In genomic region chr7:71992526-71992925, GRCm38 (mm10) we compare ENCODE assay signal across 24 mouse cellular contexts.
DNase-seq lines count a peak whose midpoint lies in the region; ATAC-seq lines count a peak whose summit lies in the region.
"Had no signal": no experiment of that assay in that cellular context is flagged by ENCODE, and none has a peak within 500 bp of the region (broad histone marks: within the 10 kb centered on the region; RNA-seq: fewer than 3 reads in every experiment).

No protein-coding gene starts in this region.

- DNase-seq in kidney, adult 11 months, result peak; percentile 7
- DNase-seq in kidney, adult 18-20 months, result no peak
- DNase-seq in kidney, adult 9 months, result peak; percentile 57
- no peak for DNase-seq in thymus, postnatal 10 days (ENCODE audit: low spot score in 2 of 2)
- DNase-seq: adrenal gland, adult 8-10 months; adrenal gland, postnatal 14 days; adrenal gland, postnatal 36 days; B cell, adult 2 months; cerebellum, adult 11-12 months; cerebellum, adult 2 months; cerebellum, adult 9-10 months; cerebellum, postnatal 10 days; cerebellum, postnatal 25 days; forebrain, postnatal 0 days had no signal

- no peak overlapping the region for H3K4me2 ChIP-seq in kidney, embryonic 16.5 days (replicated peaks; ENCODE audit: low read depth, low read length)
- H3K4me2 ChIP-seq: embryonic facial prominence, embryonic 12.5 days; forebrain, embryonic 13.5 days; forebrain, embryonic 15.5 days had no signal

- H3K9me3 ChIP-seq in kidney, embryonic 16.5 days (ENCODE audit: low read length), result no peaks in the 10 kb centered on the region
- H3K9me3 ChIP-seq: embryonic facial prominence, embryonic 10.5 days; embryonic facial prominence, embryonic 12.5 days; forebrain, embryonic 13.5 days; forebrain, embryonic 15.5 days had no signal

- no peak overlapping the region for H3K4me3 ChIP-seq in kidney, embryonic 16.5 days (ENCODE audit: low read length)
- H3K4me3 ChIP-seq: embryonic facial prominence, embryonic 10.5 days; embryonic facial prominence, embryonic 12.5 days; forebrain, embryonic 13.5 days; forebrain, embryonic 15.5 days had no signal

- WGBS in kidney, embryonic 16.5 days, result 87% methylated on average over 3 of the region's 3 CpGs

- no peak overlapping the region for H3K9ac ChIP-seq in kidney, embryonic 16.5 days (replicated peaks; ENCODE audit: low read length)
- H3K9ac ChIP-seq: embryonic facial prominence, embryonic 12.5 days; forebrain, embryonic 13.5 days; forebrain, embryonic 15.5 days; forebrain, postnatal 0 days had no signal

- H3K4me1 ChIP-seq in kidney, embryonic 16.5 days (ENCODE audit: insufficient read depth, low read length), result no peaks in the 10 kb centered on the region
- H3K4me1 ChIP-seq: embryonic facial prominence, embryonic 10.5 days; embryonic facial prominence, embryonic 12.5 days; forebrain, embryonic 13.5 days; forebrain, embryonic 15.5 days had no signal

- no peaks in the 10 kb centered on the region for H3K27me3 ChIP-seq in kidney, embryonic 16.5 days (ENCODE audit: insufficient read depth, low read length)
- H3K27me3 ChIP-seq: CH12.LX; embryonic facial prominence, embryonic 12.5 days; forebrain, embryonic 13.5 days; forebrain, embryonic 15.5 days; Patski had no signal

- no peak for ATAC-seq in kidney, embryonic 16.5 days (ENCODE audit: low FRiP score, low TSS enrichment)
- ATAC-seq: activated CD4-positive, CD25-positive, alpha-beta regulatory T cell, adult 4 months; CD4-positive, CD25-positive, alpha-beta regulatory T cell, adult 4 months; forebrain, embryonic 13.5 days; forebrain, embryonic 15.5 days; forebrain, postnatal 0 days; Patski had no signal

- no peaks in the 10 kb centered on the region for H3K36me3 ChIP-seq in kidney, embryonic 16.5 days (ENCODE audit: insufficient read depth, low read length)
- H3K36me3 ChIP-seq: embryonic facial prominence, embryonic 10.5 days; embryonic facial prominence, embryonic 12.5 days; forebrain, embryonic 15.5 days; G1E had no signal

- H3K27ac ChIP-seq in kidney, embryonic 16.5 days (ENCODE audit: low read length), result no peak overlapping the region
- H3K27ac ChIP-seq: embryonic facial prominence, embryonic 10.5 days; embryonic facial prominence, embryonic 12.5 days; forebrain, embryonic 13.5 days; forebrain, embryonic 15.5 days had no signal

Comparison
In these comparisons a context has a peak if more than half of its experiments do, and no peak if none do; other contexts are left out.
1. DNase-seq: peak in kidney, adult 11 months (single experiment) and kidney, adult 9 months (single experiment); none in kidney, adult 18-20 months (single experiment) and thymus, postnatal 10 days (0 of 2).